Mouse (Mus musculus): ENCODE results near the gene Ski.

The Ski gene

GRCm38 (mm10) chr4:155234371-155235310 is 12.2 kb upstream of the Ski start:
- DNase-seq: no peak

DNA sequence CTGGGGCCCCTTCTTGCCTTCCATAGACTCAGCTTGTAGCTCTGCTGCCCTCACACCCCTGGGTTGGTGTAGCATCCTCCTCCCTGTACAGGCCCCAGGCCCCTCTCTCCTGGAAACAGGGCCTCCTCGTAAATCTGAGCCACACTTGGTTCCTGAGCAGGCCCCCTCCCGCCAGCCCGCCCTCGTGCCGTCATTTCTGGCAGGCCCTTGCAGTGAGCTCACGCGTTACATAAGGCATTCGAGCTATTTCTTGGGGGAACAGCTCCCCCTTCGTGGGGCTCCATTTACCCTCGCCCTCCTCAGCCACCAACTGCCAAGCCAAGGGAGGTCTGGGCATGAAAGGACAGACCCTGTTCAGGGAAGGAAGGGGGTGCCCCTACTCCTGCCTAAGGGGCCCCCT is 11.5 kb upstream of the Ski start:
- peak; percentile 55 for DNase-seq

GRCm38 (mm10) chr4:155228461-155228860 is 6.1 kb upstream of the Ski start:
- DNase-seq: no peak

GRCm38 (mm10) chr4:155227986-155228385 is 5.6 kb upstream of the Ski start:
- DNase-seq: no peak

GRCm38 (mm10) chr4:155225918-155226317 is 3.5 kb upstream of the Ski start:
- DNase-seq: no peak

- DNase-seq: no peak
These were observed 1.5 kb upstream of the Ski start for GRCm38 (mm10) chr4:155223594-155224528.

- DNase-seq: peak; percentile 99
These were observed 625 bp upstream of the Ski start for GRCm38 (mm10) chr4:155222841-155223593.

DNA sequence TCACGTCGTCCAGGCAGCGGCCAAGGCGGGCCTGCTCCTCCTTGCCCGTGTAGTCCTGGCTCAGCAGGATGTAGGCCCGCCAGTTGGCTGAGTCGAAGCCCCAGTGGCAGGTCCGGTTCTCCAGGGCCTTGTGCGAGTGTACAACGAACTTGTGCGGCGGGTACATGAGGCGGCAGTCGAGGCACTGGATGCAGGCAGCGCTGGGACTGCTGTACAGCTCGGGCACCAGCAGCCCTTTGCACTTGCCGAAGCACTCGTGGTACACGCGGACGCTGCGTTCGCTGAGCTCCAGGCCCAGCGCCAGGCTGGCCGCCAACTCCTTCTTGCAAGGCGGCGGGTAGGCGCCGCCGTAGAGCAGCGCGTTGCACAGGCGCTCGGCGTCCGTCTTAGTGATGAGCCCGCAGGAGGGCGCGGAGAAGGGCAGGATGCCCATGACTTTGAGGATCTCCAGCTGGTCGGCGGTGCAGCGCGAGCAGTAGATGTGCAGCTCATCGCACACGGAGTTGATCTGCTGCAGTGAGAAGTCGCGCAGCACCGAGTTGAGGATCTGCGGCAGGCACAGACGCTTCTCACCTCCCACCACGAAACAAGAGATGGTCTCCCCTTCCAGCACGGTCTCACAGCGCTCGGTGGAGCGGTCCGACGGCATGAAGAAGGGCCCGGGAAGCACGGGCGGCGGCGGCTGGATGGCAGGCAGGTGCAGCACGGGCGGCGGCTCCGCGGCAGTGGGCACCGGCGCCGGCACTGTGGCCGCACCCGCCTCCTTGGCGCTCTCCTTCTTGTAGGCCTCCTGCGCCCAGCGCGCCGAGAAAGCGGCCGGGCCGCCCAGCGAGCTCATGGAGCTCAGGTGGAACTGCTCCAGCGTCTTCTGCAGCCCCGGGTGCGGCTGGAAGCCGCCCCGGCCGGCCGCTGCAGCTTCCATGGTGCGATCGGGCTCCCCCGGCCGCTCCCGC is 517 bp downstream of the Ski start:
- DNase-seq: peak; percentile 77

DNA sequence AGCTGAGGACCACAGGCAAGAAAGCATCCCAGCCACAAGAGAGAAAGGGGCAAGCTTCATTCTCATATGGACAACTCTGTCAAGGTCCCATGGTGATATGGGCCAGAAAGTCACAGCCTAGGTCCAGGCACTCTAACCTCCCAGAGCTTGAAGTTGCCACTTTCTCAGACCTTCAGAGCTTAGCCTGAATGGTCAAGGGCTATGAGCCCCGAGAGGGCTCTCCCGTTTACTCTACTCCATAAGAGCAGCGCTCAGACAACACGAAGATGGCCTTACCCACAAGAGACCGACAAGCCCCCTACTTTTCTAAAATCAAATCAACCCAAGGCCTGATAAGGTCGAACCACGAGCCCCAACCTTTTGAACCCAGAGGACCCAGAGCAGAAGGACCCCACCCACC is 1.3 kb downstream of the Ski start:
- no peak for DNase-seq

DNA sequence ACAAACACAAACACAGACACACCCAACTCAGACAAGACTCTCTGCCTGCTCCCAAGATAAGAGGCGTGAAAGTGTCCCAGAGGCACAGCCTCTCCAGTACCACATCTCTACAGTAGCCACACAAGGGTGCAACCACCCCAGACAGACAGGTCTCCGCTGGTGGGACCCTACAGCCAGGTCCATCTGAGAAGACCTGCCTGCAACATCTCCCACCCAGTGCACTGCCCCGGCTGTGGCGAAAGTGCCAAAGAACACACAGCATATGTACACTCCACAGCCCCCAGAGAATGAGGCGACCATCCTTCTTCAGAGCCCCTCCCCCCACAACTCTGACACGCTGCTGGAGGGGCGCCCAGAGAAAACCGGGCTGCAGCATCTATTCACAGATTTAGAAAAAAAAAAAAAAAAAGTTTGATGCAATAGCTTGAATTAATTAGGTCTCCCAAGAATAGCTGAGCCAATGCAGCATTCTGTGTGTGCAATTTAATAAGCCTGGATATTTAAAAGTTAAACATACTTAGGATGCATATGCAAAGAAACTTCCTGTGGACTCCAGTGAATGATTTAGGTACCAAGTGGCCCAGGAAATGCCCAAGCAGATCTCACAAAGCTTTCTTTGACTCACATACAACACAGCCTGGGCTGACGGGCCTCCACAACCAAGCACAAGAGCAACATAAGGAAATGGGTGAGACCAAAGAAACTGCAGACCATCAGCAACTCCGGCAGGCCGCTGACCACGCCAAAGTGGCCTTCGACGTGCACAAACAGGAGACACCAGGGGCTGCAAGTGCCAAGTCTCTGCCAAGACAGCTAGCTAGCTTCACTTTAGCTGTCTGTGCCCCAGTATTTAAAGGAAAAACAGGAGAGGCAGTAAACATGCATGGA is 1.9 kb downstream of the Ski start:
- peak; percentile 48 for DNase-seq

- DNase-seq: no peak
These were observed 2.9 kb downstream of the Ski start for GRCm38 (mm10) chr4:155219271-155220212.

DNA sequence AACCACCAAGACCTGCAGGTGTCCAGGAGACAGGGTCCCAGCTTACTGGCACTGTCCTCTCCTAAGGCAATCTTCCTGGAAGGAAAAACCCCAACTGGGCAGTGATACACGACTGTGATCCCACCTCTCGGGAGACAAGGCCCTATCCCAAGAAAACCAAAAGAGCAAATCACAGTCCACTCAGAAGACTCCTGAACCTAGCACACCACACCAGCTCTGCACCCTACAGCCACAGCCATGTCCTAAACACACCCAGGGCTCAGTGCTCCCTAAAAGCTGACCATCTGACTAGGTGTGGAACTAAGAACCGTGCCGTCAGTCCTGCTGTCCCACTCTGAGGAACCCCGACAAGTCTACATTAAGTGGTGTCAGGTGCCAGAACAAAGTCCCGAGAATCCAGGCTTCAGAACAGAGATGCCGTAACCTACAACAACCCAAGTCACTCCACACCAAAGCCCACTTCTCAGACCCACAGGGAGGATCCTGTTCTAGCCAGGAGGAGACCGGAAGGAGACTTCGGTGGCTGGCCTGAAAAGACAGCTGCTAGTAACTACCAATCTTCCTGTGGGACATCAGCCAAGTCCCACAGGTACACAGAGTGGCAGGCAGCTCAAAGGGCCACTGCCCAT is 4.2 kb downstream of the Ski start:
- no peak for DNase-seq

DNA sequence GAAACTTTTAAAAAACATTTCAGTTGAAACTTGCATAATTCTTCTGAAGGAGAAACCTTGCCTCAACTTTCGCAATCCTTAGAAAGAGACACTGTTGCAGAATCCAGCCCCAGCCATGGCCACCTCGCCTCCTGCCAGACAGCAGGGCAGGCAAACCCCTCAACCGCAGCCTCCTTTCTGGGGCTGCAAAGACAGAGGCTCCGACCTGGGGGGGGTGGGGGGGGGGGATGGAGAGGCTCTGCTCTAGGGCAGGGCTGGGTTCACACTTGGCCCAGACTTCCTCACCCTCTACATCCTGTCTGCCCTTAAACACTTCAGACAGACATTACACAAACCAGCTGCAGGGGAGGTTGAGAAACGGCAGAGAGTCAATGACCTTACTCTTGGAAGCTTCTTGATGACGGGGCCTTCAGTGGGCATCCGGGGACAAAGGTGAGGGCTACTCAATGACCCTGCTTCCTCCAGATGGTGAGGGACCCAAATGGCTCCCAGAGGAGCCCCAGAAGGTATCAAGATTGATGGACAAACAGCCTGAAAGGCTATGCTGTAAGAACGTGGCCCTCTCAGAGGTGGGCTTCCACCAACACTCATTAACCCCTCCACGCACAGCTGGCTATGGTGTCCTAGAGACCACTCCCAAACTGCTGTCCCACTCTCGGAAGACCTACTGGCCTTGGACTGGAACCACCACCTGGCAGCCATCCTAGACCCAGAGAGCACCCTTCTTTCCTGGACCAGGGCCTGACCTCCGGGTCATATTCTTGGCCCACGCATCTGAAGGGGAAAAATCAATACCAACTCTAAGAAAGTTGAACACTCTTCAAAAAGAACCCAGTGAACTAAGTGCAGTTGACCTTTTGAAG is 4.9 kb downstream of the Ski start:
- DNase-seq: peak; percentile 47

GRCm38 (mm10) chr4:155215773-155216630 is 6.4 kb downstream of the Ski start:
- DNase-seq: peak; percentile 15

DNA sequence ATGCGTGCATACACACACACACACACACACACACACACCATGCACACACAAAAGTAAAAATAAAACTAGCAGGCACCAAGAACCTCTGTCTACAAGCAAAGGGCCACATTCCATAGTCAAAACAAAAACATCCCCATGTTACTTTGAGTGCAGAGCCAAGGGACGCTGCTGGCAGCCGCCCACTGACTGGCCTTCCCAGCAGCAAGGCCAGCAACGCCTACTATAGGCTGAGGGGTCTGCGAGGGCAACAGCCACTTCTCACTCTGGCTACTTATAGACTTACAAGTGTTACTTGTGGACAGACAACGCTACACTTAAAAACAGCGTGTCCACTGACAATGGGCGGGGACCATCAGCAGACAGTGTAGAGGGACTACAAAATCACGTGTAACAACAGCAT is 7.2 kb downstream of the Ski start:
- no peak for DNase-seq

- DNase-seq: no peak
These were observed 7.6 kb downstream of the Ski start for GRCm38 (mm10) chr4:155214793-155215192.

- DNase-seq: no peak
These were observed 8.2 kb downstream of the Ski start for GRCm38 (mm10) chr4:155214188-155214587.

Data from thymus, postnatal 4 days (tissue).